Mouse (Mus musculus): ENCODE measurements around the gene Ccdc151.

- TF ChIP-seq CTCF (IDR thresholded peaks at IDR 0.05; ENCODE audit: borderline replicate concordance, extremely low read depth, insufficient read depth, insufficient read length) (no peak), POLR2A (IDR thresholded peaks at IDR 0.05; ENCODE audit: borderline replicate concordance, extremely low read depth, insufficient read depth, insufficient read length, poor library complexity, severe bottlenecking) (no peak)
Observed at GRCm38 (mm10) chr9:22051161-22051957, 48.9 kb upstream of the Ccdc151 start.

Measured in brain, embryonic 14.5 days (tissue).